Mouse (Mus musculus) thymus, adult 2 months (tissue): ENCODE results near the gene Osbpl8.

Experiments used
- CTCF ChIP-seq: fragments of 200-500 bp; IDR thresholded peaks from 2 replicates; pipeline ENCODE4 v1.5.1; 2012; ENCODE audit warnings: mild to moderate bottlenecking, control low read depth, low read length, moderate library complexity, borderline replicate concordance; ENCODE audit not compliant: control insufficient read depth, poor library complexity, insufficient read depth; ENCODE audit errors: extremely low read depth
- POLR2A ChIP-seq: fragments of 200-500 bp; IDR thresholded peaks from 2 replicates; pipeline ENCODE4 v1.6.1; 2012; ENCODE audit warnings: mild to moderate bottlenecking, low read length, control low read depth, moderate library complexity; ENCODE audit not compliant: control insufficient read depth, poor library complexity, insufficient read depth; ENCODE audit errors: extremely low read depth

GRCm38 (mm10) chr10:111155571-111155970, 9.0 kb upstream of the Osbpl8 start:
- no peak for TF ChIP-seq CTCF
- TF ChIP-seq POLR2A = no peak
